Mouse (Mus musculus) cerebellum, postnatal 25 days (tissue): ENCODE results near the gene Erbb4.
"Not testable (repeated sequence)": the region's sequence is repeated elsewhere in the genome, so short reads cannot be mapped to it uniquely, and the experiment has no call there.

Experiments used
- DNase-seq, 2 experiments: peaks; one replicate each; pipeline ENCODE4 v3.0.0; 2021; ENCODE audit warnings: mixed read lengths in 2 of 2

Erbb4 gene

GRCm38 (mm10) chr1:68859480-68859879 is 248.4 kb downstream of the Erbb4 start:
- peak; percentile 71 to 80 for DNase-seq

- no peak for DNase-seq
These were observed 268.5 kb downstream of the Erbb4 start for GRCm38 (mm10) chr1:68839352-68839751.

GRCm38 (mm10) chr1:68834686-68835085 is 273.2 kb downstream of the Erbb4 start:
- DNase-seq = no peak

- peak in 1 of 2 experiments; percentile 32 for DNase-seq
These were observed 275.8 kb downstream of the Erbb4 start for GRCm38 (mm10) chr1:68832101-68832500.

GRCm38 (mm10) chr1:68831575-68831974 is 276.3 kb downstream of the Erbb4 start:
- DNase-seq = no peak

GRCm38 (mm10) chr1:68830501-68831239 is 277.2 kb downstream of the Erbb4 start:
- peak; percentile 12 to 26 for DNase-seq

- DNase-seq = no peak
These were observed 284.7 kb downstream of the Erbb4 start for GRCm38 (mm10) chr1:68823116-68823644.

GRCm38 (mm10) chr1:68806711-68807110 is 301.1 kb downstream of the Erbb4 start:
- DNase-seq = peak; percentile 47 to 68

- DNase-seq = no peak
These were observed 320.3 kb downstream of the Erbb4 start for GRCm38 (mm10) chr1:68787409-68788015.

- no peak for DNase-seq
These were observed 327.2 kb downstream of the Erbb4 start for GRCm38 (mm10) chr1:68780653-68781052.

- DNase-seq = no peak
These were observed 327.8 kb downstream of the Erbb4 start for GRCm38 (mm10) chr1:68780032-68780431.

GRCm38 (mm10) chr1:68766095-68766494 is 341.8 kb downstream of the Erbb4 start:
- DNase-seq = not testable (repeated sequence)

GRCm38 (mm10) chr1:68762456-68762855 is 345.4 kb downstream of the Erbb4 start:
- DNase-seq = no peak

- peak; percentile 96 for DNase-seq
These were observed 358.9 kb downstream of the Erbb4 start for GRCm38 (mm10) chr1:68748976-68749375.

GRCm38 (mm10) chr1:68681478-68681877 is 426.4 kb downstream of the Erbb4 start:
- DNase-seq = no peak

- DNase-seq = no peak
These were observed 433.2 kb downstream of the Erbb4 start for GRCm38 (mm10) chr1:68674667-68675066.

GRCm38 (mm10) chr1:68666831-68667601 is 440.8 kb downstream of the Erbb4 start:
- no peak for DNase-seq

GRCm38 (mm10) chr1:68590475-68590874 is 517.4 kb downstream of the Erbb4 start:
- no peak for DNase-seq

GRCm38 (mm10) chr1:68573851-68574540 is 533.9 kb downstream of the Erbb4 start:
- no peak for DNase-seq

- DNase-seq = no peak
These were observed 536.9 kb downstream of the Erbb4 start for GRCm38 (mm10) chr1:68570924-68571323.

GRCm38 (mm10) chr1:68542942-68543341 is 564.9 kb downstream of the Erbb4 start:
- no peak for DNase-seq

- DNase-seq = no peak
These were observed 590.0 kb downstream of the Erbb4 start for GRCm38 (mm10) chr1:68517820-68518219.

- no peak for DNase-seq
These were observed 604.0 kb downstream of the Erbb4 start for GRCm38 (mm10) chr1:68503873-68504272.
